Mouse (Mus musculus): ENCODE results near the gene Rnf166.

Rnf166 gene

GRCm38 (mm10) chr8:122441326-122441725 is 34.5 kb downstream of the Rnf166 start:
- no peak for DNase-seq (ENCODE audit: low spot score in 2 of 2)

- DNase-seq (ENCODE audit: low spot score in 2 of 2) = no peak
Measured at GRCm38 (mm10) chr8:122439336-122439735, 36.5 kb downstream of the Rnf166 start.

- no peak for DNase-seq (ENCODE audit: low spot score in 2 of 2)
Measured at GRCm38 (mm10) chr8:122437708-122438331, 38.0 kb downstream of the Rnf166 start.

GRCm38 (mm10) chr8:122436586-122437125 is 39.2 kb downstream of the Rnf166 start:
- DNase-seq (ENCODE audit: low spot score in 2 of 2) = no peak

GRCm38 (mm10) chr8:122436146-122436545 is 39.7 kb downstream of the Rnf166 start:
- DNase-seq (ENCODE audit: low spot score in 2 of 2) = no peak

GRCm38 (mm10) chr8:122435375-122435774 is 40.5 kb downstream of the Rnf166 start:
- DNase-seq (ENCODE audit: low spot score in 2 of 2) = no peak

- no peak for DNase-seq (ENCODE audit: low spot score in 2 of 2)
Measured at GRCm38 (mm10) chr8:122433269-122433905, 42.5 kb downstream of the Rnf166 start.

- no peak for DNase-seq (ENCODE audit: low spot score in 2 of 2)
Measured at GRCm38 (mm10) chr8:122432443-122433268, 43.2 kb downstream of the Rnf166 start, which contains the start of gene Cyba. TSS of gene Cyba (minus strand) at chr8:122432930.

- DNase-seq (ENCODE audit: low spot score in 2 of 2) = no peak
Measured at GRCm38 (mm10) chr8:122431694-122432442, 44.0 kb downstream of the Rnf166 start.

- DNase-seq (ENCODE audit: low spot score in 2 of 2) = no peak
Measured at GRCm38 (mm10) chr8:122430646-122431045, 45.2 kb downstream of the Rnf166 start.

GRCm38 (mm10) chr8:122430058-122430636 is 45.7 kb downstream of the Rnf166 start:
- DNase-seq (ENCODE audit: low spot score in 2 of 2) = no peak

GRCm38 (mm10) chr8:122428163-122428562 is 47.7 kb downstream of the Rnf166 start:
- DNase-seq (ENCODE audit: low spot score in 2 of 2) = no peak

GRCm38 (mm10) chr8:122427607-122428006 is 48.3 kb downstream of the Rnf166 start:
- no peak for DNase-seq (ENCODE audit: low spot score in 2 of 2)

GRCm38 (mm10) chr8:122426145-122426544 is 49.7 kb downstream of the Rnf166 start:
- DNase-seq (ENCODE audit: low spot score in 2 of 2) = no peak

- no peak for DNase-seq (ENCODE audit: low spot score in 2 of 2)
Measured at GRCm38 (mm10) chr8:122423659-122424058, 52.2 kb downstream of the Rnf166 start.

- no peak for DNase-seq (ENCODE audit: low spot score in 2 of 2)
Measured at GRCm38 (mm10) chr8:122423217-122423616, 52.6 kb downstream of the Rnf166 start.

GRCm38 (mm10) chr8:122421376-122422070 is 54.3 kb downstream of the Rnf166 start, which contains the start of gene Il17c:
TSS of gene Il17c (plus strand) at chr8:122422020.
- no peak for DNase-seq (ENCODE audit: low spot score in 2 of 2)

GRCm38 (mm10) chr8:122419881-122420555 is 55.8 kb downstream of the Rnf166 start:
- no peak for DNase-seq (ENCODE audit: low spot score in 2 of 2)

Data from frontal cortex, postnatal 25 days (tissue).